Mouse (Mus musculus): ENCODE measurements around the gene Cgnl1. TPM values are rescaled to one million over a fixed set of nuclear protein-coding genes. Genes with fewer than 3 reads are reported as not detected.
A peak's percentile ranks its signal among the peaks of the same experiment; 100 is the strongest.

Gene Cgnl1
- total and polyA plus RNA-seq, 2 experiments from 2014 or later: 4.9 to 5.7 TPM

GRCm38 (mm10) chr9:71675216-71675615 lies 96.2 kb downstream of the Cgnl1 start:
- 86% methylated on average over 2 of the region's 2 CpGs for WGBS
- TF ChIP-seq CTCF (IDR thresholded peaks at IDR 0.05): no peak
- Histone ChIP-seq H3K4me2 (ENCODE audit: low read depth, low read length, poor library complexity, severe bottlenecking) (no peak overlapping the region), H3K4me1 (ENCODE audit: insufficient read depth, low read length) (no peaks in the 10 kb centered on the region; the same call in 1 of the 2 replicates), H3K27ac (ENCODE audit: low read depth, low read length) (no peak overlapping the region), H3K4me3 (ENCODE audit: low read depth, low read length) (no peak overlapping the region), H3K9me3 (ENCODE audit: low read length) (no peaks in the 10 kb centered on the region), H3K27me3 (ENCODE audit: insufficient read depth, low read length) (no peaks in the 10 kb centered on the region), H3K36me3 (ENCODE audit: insufficient read depth, low read length) (no peaks in the 10 kb centered on the region), H3K9ac (replicated peaks; ENCODE audit: low read length, poor library complexity, severe bottlenecking) (no peak overlapping the region)
- ATAC-seq (ENCODE audit: low FRiP score): no peak
- no peak for DNase-seq (ENCODE audit: low spot score)

- Histone ChIP-seq H3K27ac (ENCODE audit: low read depth, low read length) (no peak overlapping the region), H3K27me3 (ENCODE audit: insufficient read depth, low read length) (no peaks in the 10 kb centered on the region), H3K9ac (replicated peaks; ENCODE audit: low read length, poor library complexity, severe bottlenecking) (no peak overlapping the region), H3K4me3 (ENCODE audit: low read depth, low read length) (no peak overlapping the region), H3K9me3 (ENCODE audit: low read length) (no peaks in the 10 kb centered on the region), H3K4me1 (ENCODE audit: insufficient read depth, low read length) (no peaks in the 10 kb centered on the region; the same call in 1 of the 2 replicates), H3K36me3 (ENCODE audit: insufficient read depth, low read length) (no peaks in the 10 kb centered on the region), H3K4me2 (ENCODE audit: low read depth, low read length, poor library complexity, severe bottlenecking) (no peak overlapping the region)
- TF ChIP-seq CTCF (IDR thresholded peaks at IDR 0.05): no peak
- ATAC-seq (ENCODE audit: low FRiP score) (no peak), DNase-seq (ENCODE audit: low spot score) (no peak)
- 62% methylated on average over 5 of the region's 5 CpGs for WGBS
Observed at GRCm38 (mm10) chr9:71674476-71674875, 96.9 kb downstream of the Cgnl1 start.

- Histone ChIP-seq H3K4me3 (ENCODE audit: low read depth, low read length) (no peak overlapping the region), H3K4me2 (ENCODE audit: low read depth, low read length, poor library complexity, severe bottlenecking) (no peak overlapping the region), H3K36me3 (ENCODE audit: insufficient read depth, low read length) (no peaks in the 10 kb centered on the region), H3K9me3 (ENCODE audit: low read length) (no peaks in the 10 kb centered on the region), H3K27ac (ENCODE audit: low read depth, low read length) (no peak overlapping the region), H3K4me1 (ENCODE audit: insufficient read depth, low read length) (no peaks in the 10 kb centered on the region; the same call in 1 of the 2 replicates), H3K9ac (replicated peaks; ENCODE audit: low read length, poor library complexity, severe bottlenecking) (no peak overlapping the region), H3K27me3 (ENCODE audit: insufficient read depth, low read length) (no peaks in the 10 kb centered on the region)
- no peak for ATAC-seq (ENCODE audit: low FRiP score)
- whole genome bisulfite sequencing: 96% methylated on average over 4 of the region's 4 CpGs
- peak; percentile 18; the same call in 1 of the 2 replicates for TF ChIP-seq CTCF (IDR thresholded peaks at IDR 0.05)
- no peak for DNase-seq (ENCODE audit: low spot score)
Observed at GRCm38 (mm10) chr9:71672495-71672894, 98.9 kb downstream of the Cgnl1 start.

- WGBS: 86% methylated on average over 5 of the region's 5 CpGs
- Histone ChIP-seq H3K27ac (ENCODE audit: low read depth, low read length) (no peak overlapping the region), H3K4me3 (ENCODE audit: low read depth, low read length) (no peak overlapping the region), H3K27me3 (ENCODE audit: insufficient read depth, low read length) (no peaks in the 10 kb centered on the region), H3K4me1 (ENCODE audit: insufficient read depth, low read length) (no peaks in the 10 kb centered on the region), H3K4me2 (ENCODE audit: low read depth, low read length, poor library complexity, severe bottlenecking) (no peak overlapping the region), H3K36me3 (ENCODE audit: insufficient read depth, low read length) (no peaks in the 10 kb centered on the region), H3K9ac (replicated peaks; ENCODE audit: low read length, poor library complexity, severe bottlenecking) (no peak overlapping the region), H3K9me3 (ENCODE audit: low read length) (no peaks in the 10 kb centered on the region)
- ATAC-seq (ENCODE audit: low FRiP score) (no peak), DNase-seq (ENCODE audit: low spot score) (no peak)
- no peak for TF ChIP-seq CTCF (IDR thresholded peaks at IDR 0.05)
Observed at GRCm38 (mm10) chr9:71670677-71671076, 100.7 kb downstream of the Cgnl1 start.

GRCm38 (mm10) chr9:71667616-71668015 lies 103.8 kb downstream of the Cgnl1 start:
- Histone ChIP-seq H3K4me3 (ENCODE audit: low read depth, low read length) (no peak overlapping the region), H3K9ac (replicated peaks; ENCODE audit: low read length, poor library complexity, severe bottlenecking) (no peak overlapping the region), H3K36me3 (ENCODE audit: insufficient read depth, low read length) (no peaks in the 10 kb centered on the region), H3K27ac (ENCODE audit: low read depth, low read length) (no peak overlapping the region), H3K4me1 (ENCODE audit: insufficient read depth, low read length) (no peaks in the 10 kb centered on the region), H3K4me2 (ENCODE audit: low read depth, low read length, poor library complexity, severe bottlenecking) (no peak overlapping the region), H3K27me3 (ENCODE audit: insufficient read depth, low read length) (no peaks in the 10 kb centered on the region), H3K9me3 (ENCODE audit: low read length) (no peaks in the 10 kb centered on the region)
- TF ChIP-seq CTCF (IDR thresholded peaks at IDR 0.05): no peak
- WGBS: 69% methylated on average over 5 of the region's 5 CpGs
- no peak for ATAC-seq (ENCODE audit: low FRiP score)
- no peak for DNase-seq (ENCODE audit: low spot score)

- WGBS: 68% methylated on average over 6 of the region's 6 CpGs
- ATAC-seq (ENCODE audit: low FRiP score) (no peak), DNase-seq (ENCODE audit: low spot score) (no peak)
- Histone ChIP-seq H3K9ac (replicated peaks; ENCODE audit: low read length, poor library complexity, severe bottlenecking) (no peak overlapping the region), H3K4me2 (ENCODE audit: low read depth, low read length, poor library complexity, severe bottlenecking) (no peak overlapping the region), H3K4me1 (ENCODE audit: insufficient read depth, low read length) (no peaks in the 10 kb centered on the region), H3K27ac (ENCODE audit: low read depth, low read length) (no peak overlapping the region), H3K9me3 (ENCODE audit: low read length) (no peaks in the 10 kb centered on the region), H3K4me3 (ENCODE audit: low read depth, low read length) (no peak overlapping the region), H3K36me3 (ENCODE audit: insufficient read depth, low read length) (no peaks in the 10 kb centered on the region), H3K27me3 (ENCODE audit: insufficient read depth, low read length) (no peaks in the 10 kb centered on the region)
- TF ChIP-seq CTCF (IDR thresholded peaks at IDR 0.05): no peak
Observed at GRCm38 (mm10) chr9:71666432-71666831, 105.0 kb downstream of the Cgnl1 start.

Data from midbrain, postnatal 0 days (tissue).